Mouse (Mus musculus) WW6 (cell line): Measurements from ENCODE around the gene Mark2.

Source experiments
- DNase-seq: peaks from one replicate; pipeline ENCODE4 v3.0.0-alpha.2; 2013; ENCODE audit warnings: low read depth, low spot score

Mark2 gene

GRCm38 (mm10) chr19:7334049-7334448 is 7.6 kb downstream of the Mark2 start:
- DNase-seq: no peak

GRCm38 (mm10) chr19:7321391-7321790 is 20.3 kb downstream of the Mark2 start:
- DNase-seq: no peak

- no peak for DNase-seq
Observed at GRCm38 (mm10) chr19:7320181-7320580, 21.5 kb downstream of the Mark2 start.

- DNase-seq: no peak
Observed at GRCm38 (mm10) chr19:7317716-7318115, 23.9 kb downstream of the Mark2 start.

- no peak for DNase-seq
Observed at GRCm38 (mm10) chr19:7316822-7317221, 24.8 kb downstream of the Mark2 start.

GRCm38 (mm10) chr19:7315587-7315984 is 26.1 kb downstream of the Mark2 start:
- DNase-seq: no peak

GRCm38 (mm10) chr19:7314976-7315586 is 26.6 kb downstream of the Mark2 start:
- no peak for DNase-seq

- no peak for DNase-seq
Observed at GRCm38 (mm10) chr19:7313660-7314059, 28.0 kb downstream of the Mark2 start.

GRCm38 (mm10) chr19:7311306-7311705 is 30.4 kb downstream of the Mark2 start:
- no peak for DNase-seq

- no peak for DNase-seq
Observed at GRCm38 (mm10) chr19:7310704-7311103, 31.0 kb downstream of the Mark2 start.

GRCm38 (mm10) chr19:7309738-7310330 is 31.8 kb downstream of the Mark2 start:
- no peak for DNase-seq

- no peak for DNase-seq
Observed at GRCm38 (mm10) chr19:7307995-7308770, 33.5 kb downstream of the Mark2 start.

- DNase-seq: no peak
Observed at GRCm38 (mm10) chr19:7306968-7307367, 34.7 kb downstream of the Mark2 start.

GRCm38 (mm10) chr19:7305380-7306310 is 36.0 kb downstream of the Mark2 start:
- DNase-seq: no peak

- no peak for DNase-seq
Observed at GRCm38 (mm10) chr19:7304801-7305200, 36.9 kb downstream of the Mark2 start.

GRCm38 (mm10) chr19:7303796-7304195 is 37.9 kb downstream of the Mark2 start:
- no peak for DNase-seq

GRCm38 (mm10) chr19:7302493-7302797 is 39.2 kb downstream of the Mark2 start:
- DNase-seq: no peak

- DNase-seq: no peak
Observed at GRCm38 (mm10) chr19:7301647-7302492, 39.8 kb downstream of the Mark2 start.

- no peak for DNase-seq
Observed at GRCm38 (mm10) chr19:7300078-7300477, 41.6 kb downstream of the Mark2 start.

- no peak for DNase-seq
Observed at GRCm38 (mm10) chr19:7299052-7299451, 42.6 kb downstream of the Mark2 start.

GRCm38 (mm10) chr19:7295959-7296358 is 45.7 kb downstream of the Mark2 start:
- DNase-seq: no peak
